Mouse (Mus musculus) A20 (cell line): Measurements from ENCODE around the gene Olfr547.
A peak's percentile ranks its signal among the peaks of the same experiment; 100 is the strongest.
"Not testable (repeated sequence)": the region's sequence is repeated elsewhere in the genome, so short reads cannot be mapped to it uniquely, and the experiment has no call there.

Experiments used
- DNase-seq: peaks from one replicate; pipeline ENCODE4 v3.0.0-alpha.2; 2011; ENCODE audit warnings: low read depth, low spot score

The Olfr547 gene

GRCm38 (mm10) chr7:102534449-102534848 lies at the start of gene Olfr547:
Gene Olfr547 (plus strand): TSS chr7:102534749.
- DNase-seq: no peak

- DNase-seq: not testable (repeated sequence)
Measured at GRCm38 (mm10) chr7:102484766-102485165, 49.8 kb upstream of the Olfr547 start.

- no peak for DNase-seq
Measured at GRCm38 (mm10) chr7:102486105-102486504, 48.4 kb upstream of the Olfr547 start.

GRCm38 (mm10) chr7:102488161-102488560 lies 46.4 kb upstream of the Olfr547 start, which contains the start of gene Olfr544:
Gene Olfr544 (minus strand): TSS chr7:102488313.
- no peak for DNase-seq

- DNase-seq: not testable (repeated sequence)
Measured at GRCm38 (mm10) chr7:102494416-102494815, 40.1 kb upstream of the Olfr547 start.

- DNase-seq: no peak
Measured at GRCm38 (mm10) chr7:102499473-102499872, 35.1 kb upstream of the Olfr547 start, which contains the start of gene Olfr545. Gene Olfr545 (minus strand): TSS chr7:102499573.

- DNase-seq: no peak
Measured at GRCm38 (mm10) chr7:102501986-102502385, 32.6 kb upstream of the Olfr547 start.

- DNase-seq: peak; percentile 74
Measured at GRCm38 (mm10) chr7:102506848-102507247, 27.7 kb upstream of the Olfr547 start.

- no peak for DNase-seq
Measured at GRCm38 (mm10) chr7:102508066-102508465, 26.5 kb upstream of the Olfr547 start.

- DNase-seq: no peak
Measured at GRCm38 (mm10) chr7:102508666-102509065, 25.9 kb upstream of the Olfr547 start.

- no peak for DNase-seq
Measured at GRCm38 (mm10) chr7:102509726-102510125, 24.8 kb upstream of the Olfr547 start.

GRCm38 (mm10) chr7:102511927-102512326 lies 22.6 kb upstream of the Olfr547 start:
- DNase-seq: peak; percentile 16

GRCm38 (mm10) chr7:102512814-102513435 lies 21.6 kb upstream of the Olfr547 start:
- DNase-seq: peak; percentile 88

- peak; percentile 27 for DNase-seq
Measured at GRCm38 (mm10) chr7:102514144-102514543, 20.4 kb upstream of the Olfr547 start.

GRCm38 (mm10) chr7:102516261-102517050 lies 18.1 kb upstream of the Olfr547 start:
- no peak for DNase-seq

GRCm38 (mm10) chr7:102517051-102517335 lies 17.6 kb upstream of the Olfr547 start:
- no peak for DNase-seq

GRCm38 (mm10) chr7:102529052-102529451 lies 5.5 kb upstream of the Olfr547 start:
- DNase-seq: no peak

- DNase-seq: no peak
Measured at GRCm38 (mm10) chr7:102540596-102540995, 6.0 kb downstream of the Olfr547 start, which contains the start of gene Olfr548-ps1. Gene Olfr548-ps1 (plus strand): TSS chr7:102540896.

- DNase-seq: no peak
Measured at GRCm38 (mm10) chr7:102541251-102541650, 6.7 kb downstream of the Olfr547 start.

GRCm38 (mm10) chr7:102549570-102549969 lies 15.0 kb downstream of the Olfr547 start, which contains the start of gene Olfr549:
Gene Olfr549 (plus strand): TSS chr7:102549870.
- no peak for DNase-seq

- DNase-seq: peak; percentile 43
Measured at GRCm38 (mm10) chr7:102553279-102553678, 18.7 kb downstream of the Olfr547 start.
